In the genomic region with DNA sequence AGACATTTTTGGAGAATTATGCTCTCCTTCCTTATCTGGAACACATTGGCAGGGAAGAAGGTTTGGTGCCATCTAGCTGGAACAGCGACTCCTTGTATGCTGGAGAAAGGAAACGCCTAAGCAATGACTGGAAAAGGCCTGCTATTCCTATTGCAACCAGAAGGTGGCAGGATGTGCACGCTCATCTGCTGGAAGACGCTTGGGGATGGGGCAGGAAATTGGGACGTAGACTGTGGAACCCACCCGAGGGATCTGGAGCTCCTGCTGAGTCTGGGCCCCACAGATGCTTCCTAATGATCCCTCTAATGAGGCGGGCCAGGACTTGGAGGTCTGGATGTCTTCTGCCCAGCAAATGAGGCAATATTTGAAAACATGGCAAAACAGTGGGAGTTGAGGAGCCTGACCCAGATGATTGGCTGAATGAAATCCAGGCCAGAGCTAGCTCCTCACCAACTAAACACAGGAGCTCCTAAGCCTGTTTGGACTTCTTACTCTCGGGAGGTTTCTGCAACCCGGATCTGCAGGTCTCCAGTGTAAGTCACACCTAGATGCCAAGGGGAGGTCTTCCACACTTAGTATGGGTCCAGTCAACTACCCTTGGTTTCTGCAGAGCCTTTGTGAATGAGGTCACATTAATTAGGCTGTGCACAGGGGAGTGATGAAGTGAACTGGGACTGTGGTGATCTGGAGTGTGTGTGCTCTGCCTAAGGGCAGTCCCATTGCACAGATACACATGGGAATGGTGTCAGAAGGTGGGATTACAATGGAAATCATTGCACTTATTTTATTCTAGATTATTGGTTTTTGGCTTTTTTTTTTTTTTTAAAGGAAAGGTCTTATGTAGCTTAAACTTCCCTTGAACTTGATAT, we compare ENCODE assay signal across 8 mouse cellular contexts. TPM values are rescaled to one million over a fixed set of nuclear protein-coding genes. Genes with fewer than 3 reads are reported as not detected.
A peak's percentile ranks its signal among the peaks of the same experiment; 100 is the strongest.
DNase-seq lines count a peak whose midpoint lies in the region; ATAC-seq and TF ChIP-seq lines count a peak whose summit lies in the region.

No protein-coding gene starts in this region.

- TF ChIP-seq CTCF in cortical plate, adult 2 months (IDR thresholded peaks at IDR 0.05; ENCODE audit: extremely low read depth, insufficient read depth, low read length), result peak; percentile 100

- peak; percentile 78 for ATAC-seq in granulocyte monocyte progenitor cell, adult 5-6 weeks (replicated peaks; ENCODE audit: poor library complexity, severe bottlenecking)
- 0 out of 2 replicates have a peak, but pooled peaks have one; percentile 14 for ATAC-seq in liver, embryonic 11.5 days (replicated peaks; ENCODE audit: low FRiP score)
- ATAC-seq in neural tube, embryonic 11.5 days (ENCODE audit: insufficient read depth, low FRiP score, low TSS enrichment), result no peak

- WGBS in liver, embryonic 11.5 days, result 7% methylated on average over 9 of the region's 9 CpGs
- WGBS in neural tube, embryonic 11.5 days, result 5% methylated on average over 9 of the region's 9 CpGs

- no peaks in the 10 kb centered on the region for H3K27me3 ChIP-seq in liver, embryonic 11.5 days (replicated peaks; ENCODE audit: control insufficient read depth, insufficient read depth, low read length)
- no peaks in the 10 kb centered on the region for H3K27me3 ChIP-seq in neural tube, embryonic 11.5 days (ENCODE audit: control insufficient read depth, insufficient read depth, low read length)

- H3K36me3 ChIP-seq in liver, embryonic 11.5 days (ENCODE audit: control insufficient read depth, insufficient read depth, low read length), result no peaks in the 10 kb centered on the region
- H3K36me3 ChIP-seq in neural tube, embryonic 11.5 days (ENCODE audit: control insufficient read depth, insufficient read depth, low read length), result peaks cover 2% of the 10 kb centered on the region; the same call in 1 of the 2 replicates

- no peak for TF ChIP-seq POLR2A in cortical plate, adult 2 months (IDR thresholded peaks at IDR 0.05; ENCODE audit: extremely low read depth, insufficient read depth, low read length)

- no peak overlapping the region for H3K4me3 ChIP-seq in cortical plate, adult 2 months (ENCODE audit: insufficient read depth, low read length)
- no peak overlapping the region for H3K4me3 ChIP-seq in liver, embryonic 11.5 days (ENCODE audit: low read depth, low read length)
- H3K4me3 ChIP-seq in neural tube, embryonic 11.5 days (ENCODE audit: low read depth, low read length), result no peak overlapping the region

- peak; percentile 63 for DNase-seq in 416B (ENCODE audit: low read depth)
- peak; percentile 68 for DNase-seq in adipocyte (ENCODE audit: low spot score)
- peak; percentile 78 for DNase-seq in kidney, postnatal 10 days
- peak; percentile 67 for DNase-seq in liver, embryonic 11.5 days (ENCODE audit: low spot score)
- DNase-seq in neural tube, embryonic 11.5 days (ENCODE audit: low spot score), result peak; percentile 72
- DNase-seq in thymus, adult 18-20 months, result peak; percentile 5 to 9

- no peak overlapping the region for H3K9ac ChIP-seq in liver, embryonic 11.5 days (ENCODE audit: low read depth, low read length)
- H3K9ac ChIP-seq in neural tube, embryonic 11.5 days (ENCODE audit: low read length), result no peak overlapping the region

- no peak overlapping the region for H3K27ac ChIP-seq in cortical plate, adult 2 months (ENCODE audit: insufficient read depth, low read length)
- H3K27ac ChIP-seq in liver, embryonic 11.5 days (ENCODE audit: low read depth, low read length), result no peak overlapping the region
- no peak overlapping the region for H3K27ac ChIP-seq in neural tube, embryonic 11.5 days (ENCODE audit: low read depth, low read length)

- no peak overlapping the region for H3K4me2 ChIP-seq in liver, embryonic 11.5 days
- no peak overlapping the region for H3K4me2 ChIP-seq in neural tube, embryonic 11.5 days (ENCODE audit: low read depth)

- H3K9me3 ChIP-seq in liver, embryonic 11.5 days (ENCODE audit: control insufficient read depth, low read length), result no peaks in the 10 kb centered on the region
- no peaks in the 10 kb centered on the region for H3K9me3 ChIP-seq in neural tube, embryonic 11.5 days (ENCODE audit: control insufficient read depth, low read length)

- H3K4me1 ChIP-seq in cortical plate, adult 2 months (ENCODE audit: control insufficient read depth, insufficient read depth, low read length), result no peaks in the 10 kb centered on the region
- H3K4me1 ChIP-seq in liver, embryonic 11.5 days (replicated peaks; ENCODE audit: control insufficient read depth, insufficient read depth, low read length), result no peaks in the 10 kb centered on the region
- no peaks in the 10 kb centered on the region for H3K4me1 ChIP-seq in neural tube, embryonic 11.5 days (ENCODE audit: control insufficient read depth, insufficient read depth, low read length)

RNA-seq across cellular contexts. Expression of a gene that starts 49.6 kb away (rescaled TPM):
- polyA plus RNA-seq in cortical plate, adult 2 months (2012; rRNA removed), result 23.5 and 23.7 TPM in 2 replicates
- total RNA-seq in granulocyte monocyte progenitor cell, adult 5-6 weeks (2014; fragmentation: Nextera tagmentation), result 87.8 and 97.3 TPM in 2 replicates
- 130 and 133 TPM in 2 replicates for total RNA-seq in granulocyte monocyte progenitor cell, adult 5-6 weeks (2017)
- 204 and 223 TPM in 2 replicates for polyA plus RNA-seq in liver, embryonic 11.5 days (2014; fragmentation: Nextera tagmentation; extraction: Ambion mirVana)
- polyA plus RNA-seq in neural tube, embryonic 11.5 days (2014; fragmentation: Nextera tagmentation; extraction: Ambion mirVana), result 235 and 236 TPM in 2 replicates

RNA-seq across cellular contexts. Expression of a gene that starts 58.0 kb away (rescaled TPM):
- 194 and 219 TPM in 2 replicates for polyA plus RNA-seq in cortical plate, adult 2 months (2012; rRNA removed)
- 164 and 224 TPM in 2 replicates for total RNA-seq in granulocyte monocyte progenitor cell, adult 5-6 weeks (2014; fragmentation: Nextera tagmentation)
- 52.8 and 89.1 TPM in 2 replicates for total RNA-seq in granulocyte monocyte progenitor cell, adult 5-6 weeks (2017)
- polyA plus RNA-seq in liver, embryonic 11.5 days (2014; fragmentation: Nextera tagmentation; extraction: Ambion mirVana), result 243 and 270 TPM in 2 replicates
- 244 and 248 TPM in 2 replicates for polyA plus RNA-seq in neural tube, embryonic 11.5 days (2014; fragmentation: Nextera tagmentation; extraction: Ambion mirVana)

Comparison
In these comparisons a context has a peak if more than half of its experiments do, and no peak if none do; other contexts are left out.
1. DNase-seq: peak in every context shown above with its lines; median percentile 78 in kidney, postnatal 10 days; 72 in neural tube, embryonic 11.5 days; 68 in adipocyte; 67 in liver, embryonic 11.5 days; 63 in 416B; 7 in thymus, adult 18-20 months.